Mouse (Mus musculus) small intestine, adult 2 months (tissue): ENCODE measurements around the gene Trim45.

Source experiments
- CTCF ChIP-seq: fragments of 200-500 bp; IDR thresholded peaks from 2 replicates; pipeline ENCODE4 v1.5.1; 2012; ENCODE audit warnings: low read depth, mild to moderate bottlenecking, control low read depth, inconsistent platforms, low read length, moderate library complexity, mixed read lengths; ENCODE audit not compliant: insufficient replicate concordance, insufficient read length; ENCODE audit errors: extremely low read depth
- POLR2A ChIP-seq: fragments of 200-500 bp; IDR thresholded peaks from 2 replicates; pipeline ENCODE4 v1.6.1; 2012; ENCODE audit warnings: low read depth, mild to moderate bottlenecking, control low read depth, inconsistent platforms, low read length, moderate library complexity

GRCm38 (mm10) chr3:100877057-100877456 lies 44.9 kb upstream of the Trim45 start:
- TF ChIP-seq CTCF (no peak), POLR2A (no peak)
